Mouse (Mus musculus) cerebellum, adult 2 months (tissue): Measurements from ENCODE around the gene Ankrd52.

Experiments
- CTCF ChIP-seq: fragments of 200-500 bp; IDR thresholded peaks from 2 replicates; pipeline ENCODE4 v1.5.1; 2011; ENCODE audit warnings: low read depth, mild to moderate bottlenecking, control low read depth, low read length, moderate library complexity, borderline replicate concordance; ENCODE audit not compliant: insufficient read depth
- POLR2A ChIP-seq: fragments of 200-500 bp; IDR thresholded peaks from 2 replicates; pipeline ENCODE4 v1.6.1; 2011; ENCODE audit warnings: low read length, control low read depth, borderline replicate concordance; ENCODE audit not compliant: insufficient read depth

DNA sequence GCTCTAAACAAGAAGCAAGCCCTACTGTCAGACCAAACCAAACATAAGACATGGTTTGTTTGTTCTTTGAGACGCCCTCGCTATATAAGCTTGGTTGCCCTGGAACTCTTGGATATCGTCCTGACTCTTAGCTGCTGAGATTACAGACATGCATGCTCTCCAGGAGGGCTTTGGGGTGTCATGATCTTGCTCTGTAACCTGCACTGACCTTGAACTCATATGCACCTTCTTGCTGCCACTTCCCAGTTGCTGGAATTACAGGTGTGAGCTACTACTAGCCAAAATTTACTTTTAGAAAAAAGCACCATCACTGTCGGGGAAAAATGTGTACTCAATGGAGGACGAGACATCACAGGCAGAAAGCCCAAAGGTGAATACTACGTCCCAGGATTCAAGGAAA lies 7.3 kb upstream of the Ankrd52 start:
- TF ChIP-seq CTCF = no peak
- TF ChIP-seq POLR2A = no peak
